Mouse (Mus musculus): Measurements from ENCODE around the gene Plek.
A peak's percentile ranks its signal among the peaks of the same experiment; 100 is the strongest.
"Not testable (repeated sequence)": the region's sequence is repeated elsewhere in the genome, so short reads cannot be mapped to it uniquely, and the experiment has no call there.

Gene Plek

DNA sequence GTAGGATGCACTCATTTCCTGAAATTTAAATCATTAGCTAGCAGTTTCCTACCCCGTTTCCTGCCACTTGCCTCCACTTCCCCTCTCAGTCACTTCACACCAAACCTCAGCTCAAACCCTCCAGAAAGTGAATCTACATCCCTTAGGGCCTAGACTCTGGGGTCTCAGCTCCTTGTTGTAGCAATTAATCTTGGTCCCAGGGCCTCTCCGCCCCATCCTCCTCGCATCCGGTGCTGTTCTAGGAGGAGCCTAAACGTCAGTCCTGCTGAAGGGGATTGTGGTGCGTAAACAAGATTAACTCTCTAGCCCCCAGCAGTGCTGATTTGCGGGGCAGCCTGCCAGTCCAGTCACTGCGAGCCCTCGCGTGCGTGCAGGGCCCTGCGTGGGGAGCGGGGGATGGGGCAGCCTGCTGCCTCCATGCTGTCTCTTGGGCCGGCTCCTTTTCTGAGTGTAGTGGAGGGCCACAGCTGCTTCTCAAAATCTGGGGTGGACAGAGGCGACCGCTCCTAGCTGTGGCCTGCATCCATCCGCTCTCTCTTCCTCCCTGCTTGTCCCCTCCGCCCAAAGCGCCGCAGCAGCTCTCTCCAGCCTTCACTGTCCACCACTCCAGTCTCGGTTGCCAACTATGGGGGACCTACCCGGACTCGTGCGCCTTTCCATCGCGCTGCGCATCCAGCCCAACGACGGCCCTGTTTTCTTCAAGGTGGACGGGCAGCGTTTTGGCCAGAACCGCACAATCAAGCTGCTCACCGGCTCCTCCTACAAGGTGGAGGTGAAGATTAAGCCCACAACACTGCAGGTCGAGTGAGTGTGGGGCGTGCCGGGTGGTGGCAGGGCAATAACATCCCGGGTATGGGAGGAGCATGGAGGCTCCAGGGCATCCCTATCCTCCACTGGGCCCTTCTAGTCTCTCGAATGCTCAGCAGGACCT is at the start of gene Plek, which contains the start of gene Cnrip1:
TSS of gene Plek (minus strand) at position 837 of the 931 bp plus-strand sequence.
TSS of gene Cnrip1 (plus strand) at position 42 of the 931 bp plus-strand sequence.
- DNase-seq (ENCODE audit: extremely low spot score, low read depth, low spot score), result no peak

DNA sequence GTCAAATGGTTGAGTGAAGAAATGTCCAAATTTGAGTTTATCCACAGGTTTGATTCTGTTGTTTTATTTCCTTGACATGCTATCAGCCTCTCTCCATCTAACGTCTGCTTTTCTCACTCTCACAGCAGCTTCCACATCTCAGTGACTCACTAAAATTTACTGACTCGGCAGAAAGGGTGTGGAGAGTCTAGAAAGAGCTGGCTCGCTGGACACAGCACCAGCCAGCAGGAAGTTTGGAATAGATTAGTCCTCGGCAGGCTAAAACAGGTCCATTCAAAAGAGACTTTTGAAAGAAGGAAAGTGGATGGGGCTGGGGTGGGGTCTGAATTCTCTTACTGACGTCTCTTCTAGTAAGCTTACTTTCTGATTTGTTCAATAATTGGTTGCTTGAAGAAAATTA is 33.9 kb upstream of the Plek start:
- DNase-seq (ENCODE audit: extremely low spot score, low read depth, low spot score), result no peak

DNA sequence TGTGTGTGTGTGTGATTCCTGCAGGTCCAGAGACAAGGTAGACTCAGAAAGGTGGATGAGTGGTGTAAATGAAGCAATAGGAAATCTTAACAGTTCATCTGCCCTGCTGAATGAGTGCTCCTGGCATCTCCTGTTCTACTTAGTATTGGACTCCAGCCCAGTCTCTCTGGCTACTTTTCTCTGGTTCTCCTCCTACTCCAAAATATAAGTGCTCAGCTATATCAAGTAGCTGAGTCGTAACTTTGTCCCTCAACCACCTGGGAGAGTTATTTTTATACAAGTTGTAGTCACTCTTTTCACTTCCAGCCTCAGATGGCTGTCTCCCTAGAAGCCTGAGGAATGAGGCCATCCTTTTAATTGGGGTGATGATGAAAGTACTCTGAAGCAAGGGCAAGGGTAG is 31.7 kb upstream of the Plek start:
- no peak for DNase-seq (ENCODE audit: extremely low spot score, low read depth, low spot score)

DNA sequence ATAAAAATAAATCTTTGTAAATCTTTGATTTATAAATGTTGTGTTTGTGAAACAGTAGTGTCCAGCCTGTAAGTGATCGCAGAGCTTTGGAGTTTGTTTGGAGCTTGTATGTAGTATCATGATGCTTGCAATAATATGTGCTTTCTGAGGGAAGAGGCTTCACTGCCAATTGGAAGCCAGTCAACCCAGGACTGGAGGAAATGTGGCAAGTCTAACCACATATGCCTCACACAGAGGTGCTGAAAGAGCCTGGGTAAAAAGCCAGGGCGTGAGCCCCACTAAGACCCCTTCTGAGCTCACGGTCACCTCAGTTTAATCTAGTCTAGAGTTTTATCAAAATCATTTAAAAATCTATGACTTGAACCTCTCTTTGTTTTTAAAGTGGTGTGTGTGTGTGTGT is 31.3 kb upstream of the Plek start:
- no peak for DNase-seq (ENCODE audit: extremely low spot score, low read depth, low spot score)

DNA sequence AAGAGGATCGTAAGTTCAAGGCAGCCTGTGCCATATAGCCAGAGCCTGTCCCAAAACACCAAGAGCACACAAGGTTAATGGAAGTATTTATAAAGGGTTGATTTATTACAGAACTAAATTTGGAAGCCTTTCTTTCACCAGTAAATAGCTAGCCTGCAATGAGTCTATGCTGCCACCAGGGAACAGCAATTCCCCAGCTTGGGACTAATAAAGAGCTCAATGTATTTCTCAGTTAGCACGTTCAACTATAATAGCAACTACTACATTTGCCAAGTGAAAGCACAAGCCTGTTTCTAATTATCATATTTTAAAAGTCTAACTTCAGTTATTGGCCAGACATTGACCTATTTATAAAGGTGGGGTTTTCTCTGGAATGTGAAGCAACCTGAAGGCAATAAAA is 30.8 kb upstream of the Plek start:
- peak; percentile 39 for DNase-seq (ENCODE audit: extremely low spot score, low read depth, low spot score)

DNA sequence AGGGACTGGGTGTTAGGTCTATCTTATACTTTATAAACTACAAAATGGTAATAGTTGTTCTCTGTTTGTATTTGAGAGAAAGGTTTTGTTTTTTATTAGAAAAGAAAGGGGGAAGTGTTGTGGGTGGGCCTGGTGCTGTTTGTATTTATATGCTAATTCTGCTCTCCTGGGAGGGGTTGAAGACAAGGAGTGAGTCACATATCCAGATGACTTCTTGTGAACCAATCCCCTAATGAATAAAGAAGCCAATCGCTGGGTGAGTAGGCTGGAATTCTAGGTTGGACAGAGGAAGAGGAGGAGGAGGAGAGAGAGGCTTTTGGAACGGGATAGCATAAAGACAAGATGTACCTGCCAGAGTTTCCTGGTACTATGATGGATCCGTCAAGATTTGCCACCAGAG is 29.9 kb upstream of the Plek start:
- DNase-seq (ENCODE audit: extremely low spot score, low read depth, low spot score), result no peak

DNA sequence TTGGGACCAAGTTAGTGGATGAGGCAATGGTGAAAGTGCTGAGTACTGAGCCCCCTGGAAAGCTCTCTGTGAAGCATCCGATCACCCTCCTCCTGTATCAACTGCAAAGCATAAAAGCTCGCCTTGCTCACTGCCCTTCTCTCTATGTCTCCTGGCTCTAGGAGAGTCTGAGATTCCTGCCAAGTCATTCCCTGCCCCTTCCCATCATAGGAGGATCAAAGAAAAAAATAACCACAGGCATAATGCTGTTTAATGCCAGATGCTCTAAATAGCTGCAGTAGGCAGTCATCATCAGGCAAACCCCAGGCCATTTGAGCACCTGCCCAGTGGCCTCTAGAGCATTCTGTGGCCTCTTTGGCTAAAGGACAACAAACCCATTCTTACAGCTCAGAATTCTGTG is 23.5 kb upstream of the Plek start:
- DNase-seq (ENCODE audit: extremely low spot score, low read depth, low spot score), result no peak

DNA sequence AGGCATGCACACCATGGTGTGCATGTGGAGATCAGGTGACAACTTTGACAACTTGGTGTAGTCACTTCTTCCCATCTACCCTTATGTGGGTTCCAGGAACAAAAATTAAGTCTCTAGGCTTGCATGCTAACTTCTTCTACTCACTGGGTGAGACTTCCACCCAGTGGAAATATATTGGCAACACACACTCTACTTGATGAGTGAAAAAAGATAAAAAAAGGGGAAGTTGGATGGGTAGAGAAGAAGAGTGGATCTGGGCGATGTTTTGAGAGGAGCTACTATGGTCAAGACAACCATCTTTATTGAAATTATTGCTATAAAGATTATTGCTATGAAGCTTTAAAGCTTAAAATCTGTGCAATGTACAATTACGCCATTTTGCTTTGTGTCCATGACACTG is 17.2 kb upstream of the Plek start:
- DNase-seq (ENCODE audit: extremely low spot score, low read depth, low spot score), result not testable (repeated sequence)

DNA sequence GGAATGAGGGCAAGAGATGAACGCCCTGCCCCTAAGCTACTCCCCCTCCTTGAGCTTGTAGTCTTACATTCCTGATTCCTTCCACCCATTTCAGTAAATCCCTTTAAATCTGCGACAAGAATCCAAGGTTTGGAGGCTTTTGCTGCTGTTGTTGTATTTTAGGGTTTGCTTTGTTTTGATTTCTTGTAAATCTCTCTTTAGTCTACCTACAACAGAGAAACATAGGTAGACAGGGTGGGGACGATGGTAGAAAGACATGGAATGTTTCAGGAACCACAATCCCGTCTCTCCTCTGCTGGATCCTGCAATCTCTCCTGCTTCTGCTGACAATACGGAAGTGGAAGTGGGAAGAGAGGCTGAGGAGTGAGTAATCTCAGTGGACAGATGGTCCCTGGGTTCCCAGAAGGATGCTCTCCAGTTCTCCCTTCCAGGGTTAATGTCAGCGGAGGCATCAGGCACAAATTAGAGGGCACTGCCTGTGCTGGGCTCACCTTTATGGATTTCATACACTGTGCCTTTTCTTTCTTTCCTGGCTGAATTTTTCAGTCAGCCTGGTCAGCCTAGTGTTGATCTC is 382 bp upstream of the Plek start:
- no peak for DNase-seq (ENCODE audit: extremely low spot score, low read depth, low spot score)

DNA sequence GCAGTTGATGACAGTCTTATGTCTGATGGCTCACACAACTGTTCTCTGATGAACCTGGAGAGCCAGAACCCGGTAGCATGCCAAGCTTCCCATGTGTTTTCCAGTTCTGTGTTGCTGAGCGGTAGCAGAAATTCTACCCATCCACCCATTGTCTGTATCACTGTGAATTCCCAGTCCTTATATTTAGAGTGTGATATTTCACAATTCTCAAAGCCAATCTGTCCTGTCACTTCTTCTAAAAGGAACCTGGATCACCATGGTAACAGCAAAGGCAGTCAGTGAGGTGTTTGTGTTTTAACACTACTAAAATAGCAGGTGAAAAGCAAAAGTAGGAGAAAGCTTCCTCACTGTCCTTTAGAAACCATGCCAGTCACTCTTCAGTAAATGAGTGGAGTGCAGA is 6.4 kb downstream of the Plek start:
- no peak for DNase-seq (ENCODE audit: extremely low spot score, low read depth, low spot score)

DNA sequence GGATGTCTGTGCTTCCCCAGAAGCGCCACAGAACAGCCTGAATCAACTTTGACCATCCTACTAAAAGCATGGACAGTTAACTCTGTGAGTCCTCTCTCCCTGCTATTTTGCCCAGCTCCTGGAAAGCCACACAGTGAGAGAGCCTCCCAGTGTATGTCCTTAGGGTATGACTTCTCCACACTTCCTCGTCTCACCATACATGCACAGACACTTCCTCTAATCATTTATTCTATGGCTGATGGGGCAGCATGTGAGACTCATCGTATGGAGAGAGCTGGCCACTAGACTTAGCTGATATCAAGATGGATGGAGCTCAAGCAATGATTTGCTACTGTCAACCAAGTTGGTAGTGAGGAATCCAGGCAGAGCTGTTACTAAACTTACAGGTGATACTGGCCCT is 28.2 kb downstream of the Plek start:
- DNase-seq (ENCODE audit: extremely low spot score, low read depth, low spot score), result no peak

DNA sequence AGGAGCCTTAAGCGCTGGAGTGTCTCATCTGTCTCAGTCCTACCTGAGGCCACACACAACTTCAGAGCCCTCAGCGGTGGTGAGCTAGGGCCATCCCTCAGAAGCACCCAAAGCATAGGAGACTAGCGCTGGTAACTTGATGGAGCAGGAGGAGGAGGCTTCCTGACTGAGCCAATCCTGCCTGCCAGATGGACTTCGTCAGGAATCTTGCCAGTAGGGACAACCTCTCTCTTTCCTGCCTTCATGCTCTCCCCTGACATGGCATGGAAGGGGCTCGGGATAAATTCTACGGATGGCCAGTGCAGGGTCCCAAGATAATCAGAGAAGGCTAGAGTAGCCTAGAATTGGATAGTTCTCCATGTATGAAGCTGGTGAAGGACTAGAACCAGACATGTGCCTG is 29.0 kb downstream of the Plek start:
- DNase-seq (ENCODE audit: extremely low spot score, low read depth, low spot score), result no peak

DNA sequence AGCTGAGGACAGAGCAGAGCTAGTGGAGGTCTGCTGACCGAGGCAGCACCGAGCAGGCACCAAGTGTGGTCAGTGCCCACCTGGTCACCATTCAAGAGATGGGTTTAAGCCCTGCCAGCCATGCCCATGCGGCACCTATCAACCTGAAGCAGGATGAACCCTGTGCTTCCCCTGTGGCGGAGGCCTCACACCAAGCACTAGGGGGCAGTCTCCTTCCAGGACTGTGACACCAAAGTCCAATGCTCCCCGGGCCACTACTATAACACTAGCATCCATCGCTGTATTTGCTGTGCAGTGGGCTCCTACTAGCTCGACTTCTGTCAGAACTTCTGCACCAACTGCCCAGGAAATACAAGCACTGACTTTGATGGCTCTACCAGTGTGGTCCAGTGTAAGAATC is 32.9 kb downstream of the Plek start:
- DNase-seq (ENCODE audit: extremely low spot score, low read depth, low spot score), result no peak

DNA sequence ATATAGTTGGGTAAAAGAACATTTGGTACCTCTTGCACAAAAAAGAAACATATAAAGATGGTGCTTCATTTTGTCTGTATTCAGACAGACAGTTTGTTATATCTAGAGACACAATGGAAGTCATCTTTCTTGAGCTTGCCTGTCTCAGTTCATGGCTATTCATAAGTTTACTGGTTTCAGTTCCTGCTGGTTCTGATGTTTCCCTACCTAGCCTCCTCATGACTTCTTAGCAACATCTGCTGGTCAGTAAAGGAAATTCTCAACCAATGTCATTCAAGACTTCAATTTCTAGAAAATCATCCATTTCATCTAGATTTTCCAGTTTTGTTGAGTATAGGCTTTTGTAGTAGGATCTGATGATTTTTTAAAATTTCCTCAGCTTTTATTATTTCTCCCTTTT is 39.2 kb downstream of the Plek start:
- DNase-seq (ENCODE audit: extremely low spot score, low read depth, low spot score), result no peak

DNA sequence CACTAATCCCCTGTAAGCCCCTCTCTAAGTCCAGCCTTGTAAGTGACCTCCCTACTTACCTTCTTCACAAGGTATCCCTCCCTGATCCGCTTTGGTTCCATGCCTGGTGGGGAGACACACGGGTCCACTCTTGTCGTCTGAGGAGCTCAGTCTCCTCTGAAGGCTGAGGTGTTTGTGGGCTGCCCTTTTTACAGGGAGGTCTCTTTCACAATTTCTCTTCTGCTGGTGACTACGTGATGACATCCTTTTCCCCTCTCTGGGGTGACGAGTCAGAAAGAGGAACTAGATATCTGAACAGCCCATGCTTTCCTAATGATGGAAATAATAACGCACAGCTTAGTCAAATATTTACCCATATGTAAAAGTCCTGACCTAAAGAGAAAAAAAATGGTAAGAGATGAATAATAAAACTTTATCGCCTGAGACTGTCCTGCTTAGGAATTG is 43.7 kb downstream of the Plek start:
- no peak for DNase-seq (ENCODE audit: extremely low spot score, low read depth, low spot score)

DNA sequence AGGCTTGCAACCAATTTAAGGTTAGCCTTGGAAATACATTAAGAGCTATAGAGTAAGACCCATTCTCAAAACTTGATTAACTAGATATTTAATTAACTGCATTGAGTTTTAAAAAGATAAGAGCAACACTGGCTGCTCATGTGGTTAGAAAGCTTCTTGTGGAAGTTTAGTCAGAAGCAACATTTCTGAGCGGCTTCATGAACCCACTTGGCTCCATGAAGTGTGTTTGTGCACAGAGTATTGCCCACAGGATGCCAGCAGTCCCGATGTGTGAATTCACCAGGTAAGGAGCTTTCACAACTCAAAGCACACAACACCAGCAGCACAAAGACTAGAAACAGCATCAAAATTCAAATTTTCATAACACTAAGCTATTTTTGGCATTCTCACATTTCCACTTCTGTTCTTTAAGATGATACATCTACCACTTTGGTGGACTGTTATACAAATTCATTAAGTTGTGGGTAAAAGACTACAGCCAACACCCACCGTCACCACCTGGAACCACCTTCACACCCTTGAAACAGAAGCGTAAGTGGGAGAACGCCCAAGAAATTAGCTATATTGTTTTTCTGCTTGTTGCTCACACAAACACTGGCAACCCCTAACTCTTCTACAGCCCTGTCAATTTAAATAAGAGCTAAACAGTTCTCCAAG is 44.5 kb downstream of the Plek start:
- no peak for DNase-seq (ENCODE audit: extremely low spot score, low read depth, low spot score)

DNA sequence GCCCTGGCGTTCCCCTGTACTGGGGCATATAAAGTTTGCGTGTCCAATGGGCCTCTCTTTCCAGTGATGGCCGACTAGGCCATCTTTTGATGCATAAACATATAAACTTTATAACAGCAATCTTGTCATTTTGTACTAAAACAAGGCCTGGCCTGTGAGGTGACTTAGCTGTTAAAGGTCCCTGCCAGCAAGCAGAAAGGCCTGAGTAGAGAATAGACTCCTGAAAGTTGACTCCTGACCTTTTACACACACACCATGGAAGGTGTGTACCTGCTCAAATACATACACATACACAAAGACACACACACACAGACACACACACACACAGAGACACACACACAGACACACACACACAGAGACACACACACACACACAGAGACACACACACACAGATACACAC is 45.7 kb downstream of the Plek start:
- DNase-seq (ENCODE audit: extremely low spot score, low read depth, low spot score), result not testable (repeated sequence)

DNA sequence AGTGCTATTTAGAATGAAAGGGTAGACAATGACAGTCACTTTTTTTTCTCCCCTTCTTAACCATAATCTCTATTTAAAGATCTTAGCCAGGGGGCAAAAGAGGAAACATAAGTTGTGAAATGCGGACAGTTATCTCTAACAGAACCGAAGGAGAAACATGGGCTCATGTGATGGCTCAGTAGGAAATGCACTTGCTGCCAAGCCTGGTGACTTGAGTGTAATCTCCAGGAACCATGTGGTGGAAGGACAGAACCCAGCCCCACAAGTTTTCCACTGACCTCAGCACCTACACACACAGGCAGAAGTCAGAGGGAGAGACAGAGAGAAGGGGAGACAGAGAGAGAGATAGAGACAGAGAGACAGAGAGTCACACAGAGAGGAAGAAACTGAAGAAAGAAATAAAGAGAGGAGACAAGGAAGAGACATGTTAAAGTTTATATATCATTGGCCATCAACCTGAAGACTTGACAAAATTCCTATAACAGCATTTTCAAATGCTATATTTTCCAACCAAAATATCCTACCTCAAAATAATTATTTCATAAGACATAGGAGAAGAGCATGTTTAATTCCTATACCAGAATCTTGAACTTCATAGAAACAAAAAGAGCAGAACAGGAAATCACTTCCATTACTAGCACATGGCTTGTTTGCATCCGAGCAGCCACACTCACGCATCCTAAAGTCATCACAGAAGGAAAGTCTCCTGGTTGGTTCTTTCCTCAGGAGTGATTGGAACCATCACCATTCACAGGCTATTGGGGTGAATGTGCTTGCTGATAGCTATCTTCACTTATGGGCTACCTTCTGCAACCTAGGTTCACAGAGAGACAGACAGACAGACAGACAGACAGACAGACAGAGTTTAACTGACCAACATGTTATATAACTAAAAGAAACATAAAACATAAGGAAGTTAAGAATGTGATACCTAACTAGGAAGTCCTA is 47.0 kb downstream of the Plek start:
- no peak for DNase-seq (ENCODE audit: extremely low spot score, low read depth, low spot score)

DNA sequence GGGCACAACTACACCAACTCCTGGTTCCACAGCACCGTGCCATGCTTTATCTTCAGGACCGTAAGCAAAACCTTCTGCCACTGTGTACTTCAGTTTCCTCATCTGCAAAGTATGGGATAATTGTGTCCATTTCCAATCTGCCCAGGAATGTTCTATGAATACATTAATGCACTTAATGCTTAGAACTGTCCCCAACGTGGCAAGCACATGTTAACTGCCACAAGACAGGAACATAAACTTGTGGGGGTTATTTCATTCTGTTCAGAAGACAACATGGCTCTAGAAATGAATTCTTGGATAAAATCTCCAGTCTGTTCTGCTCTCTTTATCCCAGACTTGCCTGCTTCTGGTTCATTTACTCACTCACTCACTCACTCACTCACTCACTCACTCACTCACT is 48.4 kb downstream of the Plek start:
- DNase-seq (ENCODE audit: extremely low spot score, low read depth, low spot score), result no peak

DNA sequence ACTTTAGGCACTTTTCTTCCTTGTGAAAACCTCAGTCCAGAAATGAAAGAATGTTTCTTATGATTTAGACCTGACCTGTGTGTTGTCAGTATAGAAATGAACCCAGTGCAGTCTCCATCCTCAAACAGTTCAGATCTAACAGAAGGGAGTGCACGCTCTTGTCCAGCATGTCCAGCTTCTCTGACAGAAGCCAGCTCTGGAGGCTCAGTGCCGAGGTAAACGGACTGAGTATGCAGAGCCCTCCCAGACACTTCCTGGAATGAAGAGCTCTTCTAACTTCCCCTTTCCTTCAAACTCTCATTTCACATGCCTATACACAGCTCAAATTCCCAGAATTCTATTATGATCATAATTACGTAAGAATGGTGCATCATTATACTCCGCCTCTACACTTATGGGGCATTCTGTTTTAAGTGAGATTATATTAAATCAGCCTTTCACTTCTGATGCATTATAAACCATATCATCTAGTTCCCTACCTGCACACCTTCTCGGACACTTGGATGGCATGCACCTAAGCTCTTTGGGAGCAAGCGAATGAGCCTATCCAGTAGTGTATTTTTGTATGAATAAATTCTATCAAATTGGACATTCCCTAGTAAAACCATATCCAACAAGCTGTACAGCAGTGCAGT is 49.3 kb downstream of the Plek start:
- no peak for DNase-seq (ENCODE audit: extremely low spot score, low read depth, low spot score)

All from hindlimb bud, embryonic 11.5 days (tissue).